Mouse (Mus musculus): ENCODE results near the gene Atp1a1. TPM values are rescaled to one million over a fixed set of nuclear protein-coding genes. Genes with fewer than 3 reads are reported as not detected.

Atp1a1 gene
- polyA plus RNA-seq, 1 experiment from 2014 or later = 61.1 TPM

GRCm38 (mm10) chr3:101528900-101529594 is 75.4 kb downstream of the Atp1a1 start:
- Histone ChIP-seq H3K9ac (no peak overlapping the region), H3K4me3 (no peak overlapping the region), H3K4me2 (replicated peaks) (no peak overlapping the region), H3K9me3 (no peaks in the 10 kb centered on the region), H3K27ac (no peak overlapping the region), H3K36me3 (no peaks in the 10 kb centered on the region), H3K27me3 (replicated peaks) (no peaks in the 10 kb centered on the region), H3K4me1 (peaks cover 11% of the 10 kb centered on the region)
- WGBS = 26% methylated on average over 8 of the region's 8 CpGs
- ATAC-seq (ENCODE audit: low FRiP score, low read depth) = peak; percentile 54; the same call in 1 of the 2 replicates

GRCm38 (mm10) chr3:101528157-101528899 is 76.2 kb downstream of the Atp1a1 start:
- Histone ChIP-seq H3K27me3 (replicated peaks) (no peaks in the 10 kb centered on the region), H3K9me3 (no peaks in the 10 kb centered on the region), H3K36me3 (no peaks in the 10 kb centered on the region), H3K4me2 (replicated peaks) (0 out of 2 replicates have a peak overlapping the region, but pooled peaks have one; percentile 3), H3K27ac (no peak overlapping the region), H3K9ac (no peak overlapping the region), H3K4me3 (no peak overlapping the region), H3K4me1 (peaks cover 12% of the 10 kb centered on the region)
- peak; percentile 48 for ATAC-seq (ENCODE audit: low FRiP score, low read depth)
- 12% methylated on average over 6 of the region's 8 CpGs for WGBS

GRCm38 (mm10) chr3:101526603-101527002 is 77.9 kb downstream of the Atp1a1 start:
- Histone ChIP-seq H3K9ac (no peak overlapping the region), H3K4me2 (replicated peaks) (no peak overlapping the region), H3K27me3 (replicated peaks) (no peaks in the 10 kb centered on the region), H3K27ac (no peak overlapping the region), H3K4me3 (no peak overlapping the region), H3K4me1 (peaks cover 14% of the 10 kb centered on the region), H3K9me3 (no peaks in the 10 kb centered on the region), H3K36me3 (no peaks in the 10 kb centered on the region)
- no peak for ATAC-seq (ENCODE audit: low FRiP score, low read depth)
- WGBS = 88% methylated on average over 11 of the region's 11 CpGs

Other genes starting within 250 kb of the Atp1a1 start
- 49.8 and 55.0 TPM in 2 replicates for gene Igsf3, start 227.6 kb downstream of the Atp1a1 start, polyA plus RNA-seq (2016; fragmentation: Nextera tagmentation; extraction: Ambion mirVana)
- gene Mab21l3, start 244.3 kb upstream of the Atp1a1 start, polyA plus RNA-seq (2016; fragmentation: Nextera tagmentation; extraction: Ambion mirVana) = 0.40 and 0.77 TPM in 2 replicates